Mouse (Mus musculus): ENCODE data around the gene Wapl.

Gene Wapl

GRCm38 (mm10) chr14:34697376-34697775, 23.6 kb downstream of the Wapl start:
- no peak for DNase-seq

DNA sequence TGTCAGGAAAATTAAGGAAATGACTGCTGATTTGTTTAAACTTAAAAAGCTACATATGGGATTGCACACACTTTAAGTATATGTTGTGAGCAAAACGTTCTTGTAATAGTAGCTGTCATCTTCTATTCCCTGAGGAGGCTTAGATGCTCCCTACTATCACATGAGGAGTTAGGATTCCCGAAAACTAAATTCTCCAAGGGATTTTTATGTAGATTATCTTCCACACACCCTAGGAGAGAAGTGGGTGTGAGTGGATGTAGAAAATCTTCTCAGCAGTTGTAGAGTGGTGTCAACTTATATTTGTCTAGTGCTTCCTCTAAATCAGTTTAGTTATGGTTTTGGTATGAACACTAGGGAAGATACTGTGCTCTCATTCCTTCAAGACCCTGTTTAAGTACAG, 36.5 kb downstream of the Wapl start:
- no peak for DNase-seq

DNA sequence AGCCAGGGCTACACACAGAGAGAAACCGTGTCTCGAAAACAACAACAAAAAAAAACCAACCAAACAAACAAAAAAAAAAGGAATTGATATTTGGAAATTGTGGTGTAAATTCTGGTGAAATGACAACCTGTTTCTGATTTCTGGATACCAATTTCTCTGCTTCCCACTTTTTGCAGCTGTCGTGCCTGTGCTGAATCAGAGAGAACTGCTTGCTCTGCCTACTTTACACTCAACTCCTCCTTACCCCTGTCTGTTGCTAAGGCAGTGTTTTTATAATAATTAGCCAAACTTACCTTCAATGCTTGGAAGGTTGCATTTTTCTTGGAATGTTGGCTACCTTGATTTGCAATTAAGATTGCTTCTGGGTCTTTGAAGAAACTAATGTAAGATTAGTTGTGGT, 38.3 kb downstream of the Wapl start:
- DNase-seq: no peak

GRCm38 (mm10) chr14:34712857-34713256, 39.1 kb downstream of the Wapl start:
- no peak for DNase-seq

- DNase-seq: no peak
Measured at GRCm38 (mm10) chr14:34718150-34718549, 44.4 kb downstream of the Wapl start.

- no peak for DNase-seq
Measured at GRCm38 (mm10) chr14:34727709-34728108, 54.0 kb downstream of the Wapl start.

DNA sequence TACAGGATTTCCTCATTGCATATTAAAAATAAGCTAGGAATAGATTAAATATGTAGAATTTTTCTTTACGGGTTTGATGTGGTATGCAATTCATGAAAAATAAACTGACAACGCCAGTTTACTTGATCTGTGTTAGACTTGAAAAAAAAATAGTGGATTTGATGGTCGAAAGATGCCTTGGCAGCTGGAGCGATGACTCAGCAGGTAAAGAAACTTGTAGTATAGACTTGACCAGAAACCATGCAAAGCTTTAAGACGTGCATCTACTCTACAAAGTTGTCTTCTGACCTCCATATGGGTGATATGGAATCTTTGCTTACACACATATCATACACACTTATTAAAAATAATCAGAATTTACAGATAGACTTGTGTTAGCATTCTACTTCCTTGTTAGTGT, 61.7 kb downstream of the Wapl start:
- DNase-seq: no peak

DNA sequence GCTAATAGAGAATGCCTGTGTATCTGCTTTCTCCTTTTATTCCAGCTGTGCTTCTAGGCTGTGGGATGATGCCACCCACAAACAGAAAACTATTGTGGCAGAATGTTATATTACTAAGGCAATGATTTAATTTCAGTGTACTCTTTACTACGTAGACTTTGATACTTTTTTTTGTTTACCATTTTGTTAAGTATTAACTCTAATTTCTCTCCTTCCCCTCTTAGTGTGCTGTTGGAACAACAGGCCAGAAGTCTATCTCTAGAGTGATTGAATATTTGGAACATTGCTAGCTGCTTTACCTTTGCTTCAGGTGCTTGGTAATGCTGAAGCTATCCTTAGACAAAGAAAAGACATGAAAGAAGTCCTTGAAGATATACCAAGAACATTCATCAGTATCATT, 71.7 kb downstream of the Wapl start:
- no peak for DNase-seq

- no peak for DNase-seq
Measured at GRCm38 (mm10) chr14:34755731-34756130, 82.0 kb downstream of the Wapl start.

DNA sequence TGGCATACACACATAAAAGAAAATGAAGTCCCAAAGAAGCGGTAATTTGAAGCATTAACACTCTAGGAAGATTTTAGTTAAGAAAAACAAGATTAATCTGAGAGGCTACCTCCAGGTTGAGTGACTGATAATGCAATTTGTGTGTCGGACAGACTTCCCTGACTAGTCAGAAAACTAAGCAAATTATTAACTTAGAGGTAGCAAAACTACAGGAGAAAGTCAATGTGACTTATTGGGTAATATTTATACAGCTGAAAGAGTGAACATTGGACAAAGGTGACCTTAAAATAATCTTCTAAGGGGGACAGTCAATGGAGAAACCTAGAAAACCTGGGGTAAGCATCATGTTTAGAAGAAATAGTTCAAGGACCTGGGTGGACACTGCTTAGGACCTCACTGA, 86.2 kb downstream of the Wapl start:
- DNase-seq: no peak

GRCm38 (mm10) chr14:34761082-34761959, 87.6 kb downstream of the Wapl start:
- DNase-seq: no peak

DNA sequence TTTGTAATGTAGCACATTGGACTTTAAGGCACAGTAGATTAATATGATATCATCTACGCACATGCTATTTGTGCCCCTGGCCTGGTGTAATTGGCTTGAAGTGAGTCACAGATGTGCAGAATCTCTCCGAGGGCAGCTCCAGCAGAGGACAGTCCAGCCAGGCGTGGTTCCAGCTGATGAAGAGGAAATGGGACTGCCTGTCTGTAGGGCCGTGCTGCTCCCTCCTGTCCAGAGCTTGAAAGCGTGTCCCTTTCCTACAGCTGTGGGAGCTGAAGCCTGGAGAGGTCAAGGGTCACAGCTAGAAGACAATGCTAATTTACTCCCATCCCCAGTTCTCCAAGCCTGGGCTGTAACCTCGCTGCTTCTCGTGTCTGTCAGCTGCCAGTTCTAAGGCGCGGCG, 89.0 kb downstream of the Wapl start:
- no peak for DNase-seq

- no peak for DNase-seq
Measured at GRCm38 (mm10) chr14:34763771-34764539, 90.2 kb downstream of the Wapl start.

GRCm38 (mm10) chr14:34764908-34765307, 91.2 kb downstream of the Wapl start:
- no peak for DNase-seq

- no peak for DNase-seq
Measured at GRCm38 (mm10) chr14:34765380-34765779, 91.7 kb downstream of the Wapl start.

GRCm38 (mm10) chr14:34766181-34766580, 92.5 kb downstream of the Wapl start:
- DNase-seq: no peak

DNA sequence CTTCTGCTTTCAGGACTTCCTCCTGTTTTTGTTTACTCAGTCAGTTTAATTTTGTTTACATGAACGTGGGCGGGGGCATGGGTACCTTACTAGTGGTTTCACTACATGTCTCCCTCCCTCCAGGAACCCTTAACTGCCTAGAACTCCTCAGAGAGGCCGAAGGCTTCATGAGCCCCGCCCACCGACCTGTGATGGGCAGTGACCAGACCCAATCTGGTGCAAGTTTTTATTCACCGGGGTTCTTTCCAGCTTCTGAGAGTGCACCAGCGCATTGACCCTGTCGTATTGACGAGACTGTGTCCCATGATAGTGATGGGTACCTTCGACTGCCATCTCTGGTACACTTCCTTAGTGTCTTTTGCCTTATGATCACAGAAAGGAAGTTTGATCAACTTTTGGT, 94.6 kb downstream of the Wapl start:
- DNase-seq: peak; percentile 82

DNA sequence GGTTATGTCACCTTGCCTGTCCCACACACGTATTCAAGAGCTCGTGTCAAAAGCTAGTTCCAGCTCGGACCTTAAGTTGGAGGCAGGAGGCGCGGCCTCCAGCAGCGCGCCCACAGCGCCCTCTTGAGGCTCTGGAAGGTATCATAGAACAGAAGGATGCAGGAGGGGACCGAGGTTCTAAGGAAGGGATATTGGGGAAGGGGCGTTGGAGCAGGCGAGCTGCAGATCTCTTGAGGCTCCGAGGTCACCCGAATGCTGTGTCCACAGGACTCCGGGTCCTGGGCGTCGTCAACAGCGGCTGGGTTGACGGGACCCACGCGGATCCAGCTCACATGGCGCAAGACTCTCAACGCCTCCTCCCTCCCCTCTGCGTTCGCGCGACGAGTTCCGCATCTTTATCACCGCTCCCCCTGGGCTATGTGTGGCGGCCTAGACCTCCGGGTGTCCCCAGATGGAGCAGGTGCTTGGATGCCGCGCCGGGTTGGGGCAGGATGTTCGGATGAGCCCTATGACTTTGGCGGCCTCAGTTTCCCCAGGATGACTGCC, 95.4 kb downstream of the Wapl start:
- DNase-seq: peak; percentile 78

- no peak for DNase-seq
Measured at GRCm38 (mm10) chr14:34769567-34770158, 95.9 kb downstream of the Wapl start.

- no peak for DNase-seq
Measured at GRCm38 (mm10) chr14:34770467-34770866, 96.7 kb downstream of the Wapl start.

- DNase-seq: no peak
Measured at GRCm38 (mm10) chr14:34771601-34772000, 97.9 kb downstream of the Wapl start.

DNA sequence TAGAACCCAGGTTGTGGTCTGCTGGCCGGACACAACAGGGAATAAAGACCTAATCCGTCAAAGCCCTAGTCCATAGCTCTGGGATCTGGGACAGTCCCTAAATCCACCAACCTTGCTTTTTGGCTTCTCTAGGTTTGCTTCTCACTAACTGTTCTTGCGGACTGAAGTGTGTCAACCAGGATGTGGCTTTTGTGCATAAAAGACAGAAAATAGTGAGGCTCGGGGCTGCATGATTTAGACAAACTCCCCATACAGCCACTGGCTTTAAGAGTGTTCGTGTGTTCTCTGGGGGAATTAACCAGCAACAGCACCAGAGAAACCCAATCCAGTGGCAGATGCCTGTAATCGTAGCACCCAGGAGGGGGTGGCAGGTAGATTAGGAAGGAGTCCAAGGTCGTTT, 98.4 kb downstream of the Wapl start:
- DNase-seq: no peak

GRCm38 (mm10) chr14:34773681-34774080, 100.0 kb downstream of the Wapl start:
- no peak for DNase-seq

GRCm38 (mm10) chr14:34774231-34774630, 100.5 kb downstream of the Wapl start:
- no peak for DNase-seq

Data from lung, postnatal 10 days (tissue).